Mouse (Mus musculus) stomach, embryonic 14.5 days (tissue): Measurements from ENCODE around the gene Trim7. TPM values are rescaled to one million over a fixed set of nuclear protein-coding genes. Genes with fewer than 3 reads are reported as not detected.
A peak's percentile ranks its signal among the peaks of the same experiment; 100 is the strongest.
"Not testable (repeated sequence)": the region's sequence is repeated elsewhere in the genome, so short reads cannot be mapped to it uniquely, and the experiment has no call there.

Experiments used
- ATAC-seq: fragments of 200-750 bp; cut with Nextera tagmentation; 2 replicates; pipeline ENCODE4 v1.8.0; 2017; ENCODE audit warnings: low read depth, moderate TSS enrichment; ENCODE audit not compliant: insufficient number of reproducible peaks, insufficient read depth, low FRiP score
- H3K27ac ChIP-seq: fragments of 300-500 bp; sonication (generic); 2 replicates; pipeline ENCODE4 v1.5.1; 2014; ENCODE audit warnings: mild to moderate bottlenecking, low read length, moderate library complexity, mixed read lengths
- H3K27me3 ChIP-seq: fragments of 300-500 bp; sonication (generic); 2 replicates; pipeline ENCODE4 v1.6.1; 2014; ENCODE audit warnings: low read length, control low read depth, mixed read lengths; ENCODE audit not compliant: control insufficient read depth, insufficient read depth
- H3K36me3 ChIP-seq: fragments of 300-500 bp; sonication (generic); 2 replicates; pipeline ENCODE4 v1.6.1; 2014; ENCODE audit warnings: mild to moderate bottlenecking, control low read depth, low read length, moderate library complexity, mixed read lengths; ENCODE audit not compliant: control insufficient read depth, insufficient read depth
- H3K4me1 ChIP-seq: fragments of 300-500 bp; sonication (generic); 2 replicates; pipeline ENCODE4 v1.6.1; 2014; ENCODE audit warnings: low read length, control low read depth, mixed read lengths; ENCODE audit not compliant: control insufficient read depth, insufficient read depth
- H3K4me2 ChIP-seq: fragments of 300-500 bp; sonication (generic); replicated peaks from 2 replicates; pipeline ENCODE4 v1.6.1; 2014; ENCODE audit warnings: low read depth, low read length, control low read depth
- H3K4me3 ChIP-seq: fragments of 300-500 bp; sonication (generic); 2 replicates; pipeline ENCODE4 v1.5.1; 2014; ENCODE audit warnings: low read depth, low read length, control low read depth
- H3K9ac ChIP-seq: fragments of 300-500 bp; sonication (generic); replicated peaks from 2 replicates; pipeline ENCODE4 v1.6.1; 2014; ENCODE audit warnings: low read depth, mild to moderate bottlenecking, control low read depth, low read length, moderate library complexity, mixed read lengths
- H3K9me3 ChIP-seq: fragments of 300-500 bp; sonication (generic); 2 replicates; pipeline ENCODE4 v1.6.1; 2016; ENCODE audit warnings: low read depth, low read length, control low read depth; ENCODE audit not compliant: control insufficient read depth
- WGBS: fragments of 180-500 bp; shearing (Covaris S2); extraction: QIAGEN DNeasy Blood & Tissue Kit; methylation state at CpG from one replicate; pipeline ENCODE4 v1.1.7; 2014; 5-methylcytosine and 5-hydroxymethylcytosine counted together
- polyA plus RNA-seq: library from polyadenylated mRNA; unstranded; fragments of >200 nt; fragmentation: Nextera tagmentation; extraction: Ambion mirVana; gene quantifications from 2 replicates; pipeline ENCODE4 v1.2.1, GENCODE M21; 2014

The Trim7 gene
- polyA plus RNA-seq: 1.4 and 2.1 TPM in 2 replicates

DNA sequence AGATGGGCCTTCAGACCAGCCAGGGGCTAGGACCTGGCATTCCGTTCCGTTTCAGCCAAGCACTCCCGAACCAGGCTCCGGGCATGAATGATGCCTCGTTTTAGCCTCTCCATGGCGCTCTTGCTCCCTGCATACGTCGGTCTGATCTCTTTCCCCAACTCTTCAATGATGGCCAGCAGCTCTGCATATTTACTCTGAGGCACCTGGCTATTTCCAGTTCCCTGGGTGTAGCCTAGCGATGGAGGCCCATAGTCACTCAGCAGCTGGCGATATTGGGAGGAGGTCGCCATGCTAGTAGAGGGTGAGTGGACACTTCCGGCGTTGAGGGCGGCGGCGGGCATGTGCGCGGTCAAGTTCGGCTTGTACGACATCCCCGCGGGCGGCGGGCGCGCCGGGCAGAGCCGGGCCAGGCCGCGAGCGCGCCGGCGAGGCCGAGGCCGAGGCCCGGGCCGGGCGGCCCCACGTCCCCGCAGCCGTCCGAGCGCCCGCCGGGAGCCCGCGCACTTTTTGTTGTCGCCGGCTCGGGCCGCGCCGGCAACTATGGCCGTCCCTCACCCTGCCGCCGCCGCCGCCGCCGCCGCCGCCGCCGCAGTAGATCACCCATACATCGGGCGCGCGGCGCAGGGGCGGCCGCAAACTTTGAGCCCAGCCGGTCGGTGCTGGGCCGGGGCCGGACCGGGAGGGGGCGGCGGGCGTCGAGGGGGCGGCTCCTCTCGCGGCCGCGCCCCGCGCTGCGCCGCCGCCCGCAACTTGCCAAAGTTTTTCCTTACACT is at the start of gene Trim7, which contains the start of gene Gm12184:
Trim7 (plus strand) TSS at position 162 of the 773 bp plus-strand sequence.
Gm12184 (minus strand) TSS at position 677 of the 773 bp plus-strand sequence.
- not testable (repeated sequence) for H3K27me3 ChIP-seq, H3K9me3 ChIP-seq, H3K36me3 ChIP-seq
- peak within 1 kb of the TSS; percentile 68 for H3K4me2 ChIP-seq
- under 1% methylated on average over 32 of the region's 92 CpGs for WGBS
- peak within 1 kb of the TSS; percentile 30; the same call in 1 of the 2 replicates for H3K9ac ChIP-seq
- ATAC-seq: peak; percentile 80
- H3K4me1 ChIP-seq: 0 out of 2 replicates have a peak, but pooled peaks cover 10% of the 10 kb centered on the region
- H3K4me3 ChIP-seq: peak within 1 kb of the TSS; percentile 43
- peak within 1 kb of the TSS; percentile 58; the same call in 1 of the 2 replicates for H3K27ac ChIP-seq

DNA sequence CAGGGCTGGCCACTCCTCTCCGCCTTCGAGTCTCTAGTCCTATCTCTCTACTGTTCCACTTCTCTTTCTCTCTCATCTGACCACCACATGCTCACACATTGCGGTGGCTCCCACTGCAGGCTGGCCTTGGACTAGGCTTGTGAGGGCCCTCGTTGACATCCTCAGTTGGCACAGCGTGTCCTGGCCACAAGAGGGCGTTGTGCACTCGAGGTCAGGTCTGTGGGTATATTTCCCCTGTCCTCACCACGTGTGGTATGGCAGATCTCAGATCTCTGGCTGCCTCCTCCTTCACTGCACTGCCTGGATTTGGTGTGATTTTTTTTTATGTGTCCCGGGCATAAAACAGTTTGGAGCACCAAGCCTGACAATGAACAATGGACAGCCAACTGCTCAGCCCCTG is 49.3 kb upstream of the Trim7 start:
- no peaks in the 10 kb centered on the region for H3K27me3 ChIP-seq
- ATAC-seq: no peak
- no peak overlapping the region for H3K9ac ChIP-seq
- no peaks in the 10 kb centered on the region for H3K9me3 ChIP-seq
- WGBS: 42% methylated on average over 9 of the region's 9 CpGs
- 0 out of 2 replicates have a peak, but pooled peaks cover 3% of the 10 kb centered on the region for H3K4me1 ChIP-seq
- no peak overlapping the region for H3K27ac ChIP-seq
- H3K36me3 ChIP-seq: no peaks in the 10 kb centered on the region
- H3K4me3 ChIP-seq: no peak overlapping the region
- no peak overlapping the region for H3K4me2 ChIP-seq

DNA sequence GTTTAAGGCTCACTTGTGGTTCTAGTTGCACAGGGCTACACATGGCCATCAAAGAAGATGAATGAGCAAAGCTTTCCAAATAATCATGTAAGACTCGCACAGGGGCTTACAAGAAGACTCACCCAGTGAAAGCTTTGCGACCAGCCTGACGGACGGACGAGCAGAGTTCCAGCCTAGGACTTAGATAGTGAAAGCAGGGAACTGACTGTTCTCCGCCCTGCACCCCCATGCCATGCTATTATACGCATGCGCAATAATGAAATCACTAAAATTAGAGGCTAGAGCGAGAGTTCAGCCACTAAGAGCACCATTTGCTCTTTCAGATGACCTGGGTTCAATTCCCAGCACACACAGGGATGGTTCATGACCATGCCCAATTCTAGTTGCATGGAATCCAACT is 48.6 kb upstream of the Trim7 start:
- 78% methylated on average over 9 of the region's 9 CpGs for WGBS
- no peak overlapping the region for H3K27ac ChIP-seq

DNA sequence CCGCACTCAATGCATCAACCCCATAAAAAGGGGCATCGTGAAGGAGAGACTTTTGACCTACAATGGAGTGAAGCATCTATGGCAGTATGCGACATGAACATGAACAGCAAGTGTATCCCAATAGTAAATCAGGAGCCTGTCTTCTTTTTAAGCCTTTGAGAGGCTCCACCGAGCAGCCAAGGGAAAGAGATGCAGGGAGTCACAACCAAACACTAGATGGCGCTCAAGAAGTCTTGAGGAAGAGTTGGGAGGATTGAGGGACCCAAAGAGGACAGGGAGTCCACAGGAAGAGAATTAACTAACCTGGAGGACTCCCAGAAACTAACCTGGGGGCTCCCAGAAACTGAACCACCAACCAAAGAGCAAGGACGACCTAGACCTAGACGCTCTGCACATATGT is 46.5 kb upstream of the Trim7 start:
- no peak overlapping the region for H3K4me3 ChIP-seq
- H3K27ac ChIP-seq: no peak overlapping the region
- no peaks in the 10 kb centered on the region for H3K9me3 ChIP-seq
- H3K36me3 ChIP-seq: no peaks in the 10 kb centered on the region
- no peak overlapping the region for H3K4me2 ChIP-seq
- 38% methylated on average over 7 of the region's 7 CpGs for WGBS
- 0 out of 2 replicates have a peak, but pooled peaks cover 2% of the 10 kb centered on the region for H3K4me1 ChIP-seq
- H3K27me3 ChIP-seq: no peaks in the 10 kb centered on the region
- ATAC-seq: no peak
- no peak overlapping the region for H3K9ac ChIP-seq

More for the DNA sequence above, 48.6 kb upstream of the Trim7 start:
- no peak overlapping the region for H3K9ac ChIP-seq
- no peaks in the 10 kb centered on the region for H3K27me3 ChIP-seq
- H3K36me3 ChIP-seq: no peaks in the 10 kb centered on the region
- no peak for ATAC-seq
- H3K4me1 ChIP-seq: 0 out of 2 replicates have a peak, but pooled peaks cover 3% of the 10 kb centered on the region
- H3K4me2 ChIP-seq: no peak overlapping the region
- H3K4me3 ChIP-seq: no peak overlapping the region
- no peaks in the 10 kb centered on the region for H3K9me3 ChIP-seq

DNA sequence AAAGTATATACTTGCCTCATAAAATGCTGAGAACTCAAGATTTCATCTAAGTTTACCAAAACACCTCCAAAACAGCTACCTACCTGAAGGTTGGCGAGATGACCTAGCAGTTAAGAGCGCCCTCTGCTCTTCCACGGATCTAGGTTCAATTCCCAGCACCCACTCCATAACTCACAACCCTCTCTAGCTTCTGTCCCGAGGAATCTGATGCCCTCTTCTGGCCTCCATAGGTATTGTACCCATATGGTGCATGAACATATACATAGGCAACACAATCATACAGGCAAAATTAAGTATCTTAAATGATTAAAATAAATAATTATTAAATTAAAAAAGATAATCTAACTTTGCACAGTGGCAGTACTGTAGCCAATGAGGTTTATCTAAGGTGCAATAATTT is 43.7 kb upstream of the Trim7 start:
- no peaks in the 10 kb centered on the region for H3K4me1 ChIP-seq
- H3K9me3 ChIP-seq: no peaks in the 10 kb centered on the region
- no peaks in the 10 kb centered on the region for H3K27me3 ChIP-seq
- ATAC-seq: no peak
- no peak overlapping the region for H3K4me2 ChIP-seq
- H3K36me3 ChIP-seq: no peaks in the 10 kb centered on the region
- WGBS: 86% methylated on average over 4 of the region's 4 CpGs
- no peak overlapping the region for H3K9ac ChIP-seq
- no peak overlapping the region for H3K4me3 ChIP-seq
- H3K27ac ChIP-seq: no peak overlapping the region

DNA sequence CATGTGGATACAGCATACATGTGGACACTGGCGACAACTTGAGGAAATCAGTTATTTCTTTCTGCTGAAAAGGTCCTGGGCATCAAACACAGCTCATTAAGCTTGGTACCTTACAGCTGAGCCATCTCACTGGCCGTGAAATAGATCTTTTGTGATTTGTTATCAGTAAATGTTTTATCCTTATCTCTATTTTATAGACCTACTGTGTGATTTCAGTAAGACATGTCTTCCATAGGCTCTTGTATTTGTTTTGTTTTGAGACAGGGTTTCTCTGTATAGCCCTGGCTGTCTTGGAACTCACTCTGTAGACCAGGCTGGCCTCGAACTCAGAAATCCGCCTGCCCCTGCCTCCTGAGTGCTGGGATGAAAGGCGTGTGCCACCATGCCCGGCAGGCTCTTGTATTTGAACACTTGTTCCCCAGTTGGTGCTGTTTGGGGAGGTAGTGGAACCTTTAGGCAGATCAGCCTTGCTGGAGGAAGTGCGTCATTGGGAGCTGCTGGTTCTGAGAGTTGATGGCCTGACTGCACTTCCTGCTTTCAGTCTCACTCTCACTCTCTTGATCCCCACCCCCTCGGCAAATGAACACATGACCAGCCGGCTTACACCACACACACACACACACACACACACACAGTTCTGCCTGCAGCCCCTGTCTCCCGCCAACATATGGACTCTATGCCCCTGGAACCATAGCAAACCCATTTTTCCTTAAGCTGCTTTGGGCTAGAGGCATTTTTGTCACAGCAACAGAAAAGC is 38.3 kb upstream of the Trim7 start:
- Histone ChIP-seq H3K36me3 (no peaks in the 10 kb centered on the region), H3K9ac (0 out of 2 replicates have a peak overlapping the region, but pooled peaks have one; percentile 21), H3K27me3 (no peaks in the 10 kb centered on the region), H3K9me3 (no peaks in the 10 kb centered on the region), H3K27ac (no peak overlapping the region), H3K4me2 (peak overlapping the region; percentile 47), H3K4me3 (peak overlapping the region; percentile 33; the same call in 1 of the 2 replicates), H3K4me1 (no peaks in the 10 kb centered on the region)
- 51% methylated on average over 10 of the region's 10 CpGs for WGBS
- ATAC-seq: peak; percentile 70; the same call in 1 of the 2 replicates

DNA sequence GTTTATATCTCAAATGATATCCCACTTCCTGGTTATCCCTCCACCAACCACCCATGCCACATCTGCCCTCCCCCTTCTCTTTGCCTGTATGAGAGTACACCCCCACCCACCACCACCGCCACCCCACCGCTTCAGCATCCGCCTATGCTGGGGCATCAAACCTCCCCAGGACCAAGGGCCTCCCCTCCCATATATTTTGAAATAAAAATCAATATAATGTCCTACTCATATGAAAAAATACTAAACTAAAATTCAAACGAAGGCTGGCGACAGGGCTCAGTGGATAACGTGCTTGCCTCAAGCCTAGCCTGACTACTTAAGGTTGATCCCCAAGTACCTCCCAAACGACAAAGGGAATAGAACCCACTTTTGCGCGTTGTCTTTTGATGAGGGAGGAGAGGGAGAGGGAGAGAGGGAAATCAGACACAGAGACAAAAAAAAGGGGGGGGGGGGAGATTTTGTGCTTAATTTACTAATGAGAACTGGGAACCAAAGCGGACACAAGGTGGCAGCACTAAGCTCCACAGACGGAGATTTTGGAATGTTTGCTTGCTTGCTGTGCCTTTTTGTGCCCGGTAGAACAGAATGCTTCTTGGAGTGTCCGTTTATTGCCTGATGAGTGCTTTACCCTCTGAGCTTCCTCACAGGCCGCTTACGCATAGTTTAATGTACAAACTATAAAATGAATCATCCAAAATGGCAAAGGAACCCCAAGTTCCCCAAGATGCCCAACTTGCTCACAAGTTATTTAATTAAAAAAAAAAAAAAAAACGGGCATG is 37.4 kb upstream of the Trim7 start:
- Histone ChIP-seq H3K4me2 (peak overlapping the region; percentile 47), H3K4me1 (no peaks in the 10 kb centered on the region), H3K9me3 (no peaks in the 10 kb centered on the region), H3K36me3 (no peaks in the 10 kb centered on the region), H3K27ac (no peak overlapping the region), H3K9ac (peak overlapping the region; percentile 21; the same call in 1 of the 2 replicates), H3K4me3 (peak overlapping the region; percentile 33), H3K27me3 (no peaks in the 10 kb centered on the region)
- 0 out of 2 replicates have a peak, but pooled peaks have one; percentile 43 for ATAC-seq
- WGBS: 13% methylated on average over 16 of the region's 16 CpGs

DNA sequence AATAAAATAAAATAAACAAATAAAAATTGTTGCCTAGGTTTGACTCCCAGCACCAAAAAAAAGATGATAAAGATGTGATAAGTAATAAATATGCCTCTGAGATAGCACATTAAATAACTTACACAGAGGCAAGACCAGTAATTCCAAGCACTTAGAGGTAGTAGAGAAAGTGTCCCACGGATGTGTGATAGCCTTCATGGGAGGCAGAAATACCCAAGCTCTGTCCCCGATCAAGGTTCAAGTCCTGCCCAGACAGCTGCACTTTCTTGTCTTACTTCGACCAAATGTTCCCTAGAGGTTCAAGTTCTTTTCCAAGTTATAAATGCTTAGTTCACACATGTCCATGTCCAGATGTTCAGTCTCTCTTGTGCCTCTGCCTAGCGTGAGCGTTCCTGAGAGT is 36.7 kb upstream of the Trim7 start:
- H3K4me2 ChIP-seq: no peak overlapping the region
- no peak for ATAC-seq
- H3K4me3 ChIP-seq: no peak overlapping the region
- H3K9me3 ChIP-seq: no peaks in the 10 kb centered on the region
- H3K4me1 ChIP-seq: no peaks in the 10 kb centered on the region
- H3K27ac ChIP-seq: no peak overlapping the region
- 85% methylated on average over 5 of the region's 5 CpGs for WGBS
- no peak overlapping the region for H3K9ac ChIP-seq
- H3K36me3 ChIP-seq: no peaks in the 10 kb centered on the region
- H3K27me3 ChIP-seq: no peaks in the 10 kb centered on the region
